Mouse (Mus musculus): ENCODE results near the gene Hikeshi. TPM values are rescaled to one million over a fixed set of nuclear protein-coding genes. Genes with fewer than 3 reads are reported as not detected.

Hikeshi gene
- total RNA-seq (2021): 10 to 100 TPM; 85.4 to 89.8 TPM
- long read RNA-seq, transcript Hikeshi-209 (4 exons, 806 nt): minor isoform, 18 of 82 reads
- long read RNA-seq, transcript Hikeshi-206 (5 exons, 2,224 nt): major isoform, 49 of 82 reads
- long read RNA-seq, partial matches to known transcripts: 5 of 82 reads
- long read RNA-seq, other reads (novel, unspliced or antisense): 7 of 82 reads

GRCm38 (mm10) chr7:89940571-89941463 lies at the start of gene Hikeshi:
Gene Hikeshi, minus strand, starts transcription at chr7:89941204.
- peak; percentile 90 to 91 for DNase-seq (ENCODE audit: low spot score in 2 of 2)

DNA sequence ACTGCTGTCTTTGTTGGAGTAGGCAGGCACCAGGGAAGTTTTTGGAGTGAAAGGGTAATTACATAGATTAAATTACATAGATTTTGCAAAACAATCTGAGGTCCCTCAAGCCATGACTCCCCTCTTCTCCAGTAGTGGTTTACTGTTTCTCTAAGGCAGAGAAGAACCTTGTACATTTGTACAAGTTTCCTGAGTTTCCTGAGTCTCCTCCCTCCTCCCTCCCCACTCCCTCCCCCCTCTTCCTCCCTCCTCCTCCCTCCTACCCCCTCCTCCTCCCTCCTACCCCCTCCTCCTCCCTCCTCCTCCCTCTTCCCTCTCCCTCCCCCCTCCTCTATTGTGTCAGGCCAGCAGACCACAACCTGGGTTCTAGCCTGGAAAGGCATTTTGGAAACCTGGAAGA lies 43.4 kb upstream of the Hikeshi start:
- DNase-seq (ENCODE audit: low spot score in 2 of 2): no peak

- DNase-seq (ENCODE audit: low spot score in 2 of 2): no peak
Observed at GRCm38 (mm10) chr7:89983441-89983840, 42.4 kb upstream of the Hikeshi start.

GRCm38 (mm10) chr7:89981557-89981956 lies 40.6 kb upstream of the Hikeshi start:
- DNase-seq (ENCODE audit: low spot score in 2 of 2): peak in 1 of 2 experiments; percentile 13

DNA sequence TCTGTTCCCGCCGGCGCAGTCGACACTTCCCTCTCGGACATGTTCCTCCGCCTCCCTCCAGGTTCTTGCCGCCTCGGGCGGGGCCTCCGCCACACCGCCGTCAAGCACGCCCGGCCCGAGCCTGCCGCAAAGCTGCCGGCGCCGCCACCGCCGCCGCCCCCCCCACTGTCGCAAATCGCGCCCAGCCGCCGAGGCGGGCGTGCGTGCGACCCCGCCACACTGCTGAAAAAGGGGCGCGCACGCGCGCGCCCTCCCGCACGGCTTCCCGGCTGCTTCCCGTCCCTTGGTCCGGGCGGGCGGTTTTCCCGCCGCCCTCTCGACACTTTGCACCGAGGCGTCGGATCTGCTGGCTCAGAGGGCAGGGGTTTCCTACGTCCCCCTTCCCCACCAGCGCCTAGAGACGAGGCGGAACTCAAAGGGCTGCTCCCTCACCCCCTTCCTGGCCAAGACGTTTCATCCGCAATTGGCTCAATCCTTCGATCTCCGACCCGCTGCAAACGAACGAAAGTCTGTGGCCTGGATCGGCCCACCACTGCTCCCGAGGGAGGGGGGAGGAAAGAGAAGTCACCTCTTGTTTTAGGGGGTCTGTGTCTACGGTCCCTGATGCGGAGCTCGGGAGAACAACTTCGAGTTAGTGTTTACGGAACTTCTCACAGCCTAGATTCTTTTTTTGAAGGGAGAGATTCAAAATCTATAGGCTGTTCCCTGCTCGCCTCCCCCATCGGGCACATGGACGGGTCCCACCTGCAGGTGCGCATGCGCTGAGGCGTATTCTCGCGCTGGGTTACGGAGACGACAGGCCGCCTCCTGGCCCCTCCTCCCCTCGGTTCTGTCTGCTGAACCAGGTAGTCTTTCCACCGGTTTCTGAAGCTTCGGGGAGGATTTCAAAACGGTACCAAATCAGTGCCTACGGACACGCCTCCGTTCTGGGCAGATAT lies 39.8 kb upstream of the Hikeshi start, which contains the start of gene Eed:
TSS of gene Eed (minus strand) at position 499 of the 938 bp plus-strand sequence.
- peak; percentile 94 to 97 for DNase-seq (ENCODE audit: low spot score in 2 of 2)

- no peak for DNase-seq (ENCODE audit: low spot score in 2 of 2)
Observed at GRCm38 (mm10) chr7:89980133-89980484, 39.1 kb upstream of the Hikeshi start.

GRCm38 (mm10) chr7:89979432-89980130 lies 38.6 kb upstream of the Hikeshi start:
- DNase-seq (ENCODE audit: low spot score in 2 of 2): no peak

DNA sequence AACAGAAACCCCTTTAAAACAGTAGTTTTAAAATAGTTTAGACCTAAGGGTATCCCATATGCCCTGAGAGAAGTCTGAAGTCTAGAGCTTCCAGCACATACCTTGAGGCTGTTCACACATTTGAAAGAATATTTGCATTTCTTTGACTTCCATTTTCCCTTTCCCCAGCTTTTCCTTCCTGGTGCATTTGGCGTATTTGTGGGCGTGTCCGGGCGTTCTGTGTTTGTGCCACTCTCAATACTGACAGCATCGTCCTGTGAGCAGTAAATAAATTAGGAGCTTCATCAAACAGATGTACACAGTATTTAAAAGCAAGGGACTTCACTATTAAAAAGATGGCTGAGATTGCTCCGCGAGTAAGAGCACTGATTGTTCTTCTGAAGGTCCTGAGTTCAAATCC lies 35.8 kb upstream of the Hikeshi start:
- DNase-seq (ENCODE audit: low spot score in 2 of 2): no peak

DNA sequence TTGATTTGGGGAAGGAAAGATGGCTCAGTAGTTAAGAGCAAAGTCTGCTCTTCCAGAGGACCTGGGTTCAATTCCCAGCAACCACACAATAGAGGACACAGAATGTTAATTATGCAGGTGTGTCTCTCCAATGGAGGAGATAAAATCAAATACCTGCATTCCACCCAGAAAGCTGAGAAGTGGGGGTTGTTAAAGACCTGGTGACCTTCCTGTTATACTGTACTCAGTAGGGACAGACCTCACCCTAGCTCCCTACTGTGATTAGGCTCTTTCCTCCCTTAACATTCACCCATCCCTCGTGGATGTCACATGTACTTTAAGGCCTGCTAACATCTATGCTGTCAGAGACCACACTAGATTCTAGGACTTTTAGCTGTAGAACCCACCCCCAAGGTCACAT lies 34.6 kb upstream of the Hikeshi start:
- no peak for DNase-seq (ENCODE audit: low spot score in 2 of 2)

DNA sequence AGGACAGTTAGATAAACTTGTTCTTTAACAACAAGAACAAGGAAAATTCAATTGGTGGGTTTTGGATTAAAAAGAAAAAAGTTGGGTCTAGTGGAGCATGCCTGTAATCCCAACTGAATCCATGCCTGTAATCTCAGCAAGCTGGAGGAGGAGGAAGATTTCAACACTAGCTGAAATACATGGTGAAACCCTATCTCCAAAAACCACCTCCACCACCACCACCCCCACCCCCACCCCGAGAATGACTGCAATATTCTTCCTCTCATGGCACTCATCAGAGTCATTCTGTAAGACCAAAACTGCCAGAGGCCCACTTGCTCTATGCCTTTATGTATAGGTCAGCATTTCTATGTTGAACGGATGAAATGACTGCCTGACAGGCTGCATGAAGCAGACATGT lies 26.2 kb upstream of the Hikeshi start:
- no peak for DNase-seq (ENCODE audit: low spot score in 2 of 2)

DNA sequence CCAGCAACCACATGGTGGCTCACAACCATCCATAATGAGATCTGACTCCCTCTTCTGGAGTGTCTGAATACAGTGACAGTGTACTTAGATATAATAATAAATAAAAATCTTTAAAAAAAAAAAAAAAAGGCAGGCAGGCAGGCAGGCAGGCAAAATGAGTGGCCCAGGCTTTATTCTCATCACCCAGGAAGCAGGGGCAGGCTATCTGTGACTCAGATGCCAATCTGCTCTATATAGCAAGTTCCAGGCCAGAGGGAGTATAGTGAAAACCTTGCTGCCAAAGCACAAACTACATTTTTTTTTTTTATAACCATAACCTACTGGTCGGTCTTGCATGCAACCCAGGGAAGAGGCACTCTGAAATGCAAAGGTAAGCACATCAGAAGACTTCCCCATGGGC lies 25.8 kb upstream of the Hikeshi start:
- DNase-seq (ENCODE audit: low spot score in 2 of 2): no peak

GRCm38 (mm10) chr7:89963135-89963534 lies 22.1 kb upstream of the Hikeshi start:
- DNase-seq (ENCODE audit: low spot score in 2 of 2): no peak

- no peak for DNase-seq (ENCODE audit: low spot score in 2 of 2)
Observed at GRCm38 (mm10) chr7:89957300-89957699, 16.3 kb upstream of the Hikeshi start.

DNA sequence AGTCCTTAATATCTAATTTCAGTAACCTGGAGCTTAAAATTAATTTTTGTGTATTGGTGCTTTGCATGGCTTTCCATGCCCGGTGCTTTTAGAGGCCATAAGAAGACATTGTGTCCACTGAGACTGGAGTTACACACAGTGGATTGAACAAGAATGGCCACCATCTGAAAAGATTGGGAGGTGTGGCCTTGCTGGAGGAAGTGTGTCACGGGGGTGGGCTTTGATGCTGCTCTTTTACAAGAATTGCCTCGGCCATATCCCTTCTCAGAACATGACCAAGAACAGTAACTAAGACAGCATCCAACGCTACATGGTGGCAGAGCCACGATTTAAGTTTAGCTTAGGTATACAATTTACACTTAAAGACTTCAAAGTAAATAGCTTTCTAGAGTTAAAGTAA lies 13.3 kb upstream of the Hikeshi start:
- no peak for DNase-seq (ENCODE audit: low spot score in 2 of 2)

- no peak for DNase-seq (ENCODE audit: low spot score in 2 of 2)
Observed at GRCm38 (mm10) chr7:89949403-89949802, 8.4 kb upstream of the Hikeshi start.

DNA sequence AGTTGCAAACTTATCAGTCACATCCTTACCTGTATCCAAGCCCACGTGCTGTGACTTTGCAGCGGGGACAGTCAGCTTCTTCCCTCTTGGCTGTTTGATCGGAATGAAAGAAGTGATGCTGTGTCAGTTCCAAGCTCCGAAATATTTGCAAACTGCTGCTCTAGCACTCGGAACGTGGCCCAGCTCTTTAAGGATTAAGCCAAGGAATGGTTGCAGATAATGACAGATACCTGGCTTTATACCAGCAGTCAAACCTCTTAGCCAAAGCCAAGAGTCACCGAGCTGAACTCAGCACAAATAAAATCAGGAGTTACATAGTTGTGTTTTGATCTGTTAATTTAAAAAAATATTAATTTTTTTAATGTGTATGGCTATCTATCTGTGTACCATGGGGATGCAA lies 7.0 kb upstream of the Hikeshi start:
- DNase-seq (ENCODE audit: low spot score in 2 of 2): no peak

GRCm38 (mm10) chr7:89939497-89940353 lies 1.3 kb downstream of the Hikeshi start:
- no peak for DNase-seq (ENCODE audit: low spot score in 2 of 2)

GRCm38 (mm10) chr7:89923441-89924180 lies 17.4 kb downstream of the Hikeshi start:
- peak; percentile 61 to 71 for DNase-seq (ENCODE audit: low spot score in 2 of 2)

DNA sequence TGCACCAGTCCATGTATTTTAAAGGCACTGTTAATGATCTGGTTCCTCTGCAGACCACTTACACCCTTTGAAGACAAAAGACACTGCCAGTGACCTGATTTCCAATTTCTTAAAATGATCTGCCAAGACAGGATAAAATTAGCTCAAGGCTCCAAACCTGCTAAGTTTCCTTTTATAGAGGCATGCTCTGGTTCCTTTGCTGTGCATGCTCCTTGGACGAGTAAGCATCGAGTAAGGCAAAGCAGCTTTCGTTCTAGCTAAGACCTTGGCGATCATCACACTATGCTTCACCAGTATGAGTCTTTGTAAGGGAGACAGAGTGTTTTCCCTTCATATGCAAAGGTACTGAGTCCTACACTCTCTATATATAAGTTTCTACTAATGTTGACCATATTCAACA lies 23.2 kb downstream of the Hikeshi start:
- no peak for DNase-seq (ENCODE audit: low spot score in 2 of 2)
